Mouse (Mus musculus) layer of hippocampus, adult 2 months (tissue): ENCODE measurements at regions not wholly inside any gene's neighbourhood (a gene's known extent, or its start where the extent isn't known, plus 50 kb on each side); places are given as distances from the start of the nearest gene placed in this dataset.

Source experiments
- DNase-seq, 2 experiments: peaks; one replicate each; pipeline ENCODE4 v3.0.0; 2022; ENCODE audit warnings: low spot score in 2 of 2
- H3K27ac ChIP-seq: fragments of 200-600 bp; 2 replicates; pipeline ENCODE4 v1.8.1; 2022
- H3K4me3 ChIP-seq: fragments of 200-600 bp; 2 replicates; pipeline ENCODE4 v1.8.1; 2022; ENCODE audit warnings: mild to moderate bottlenecking
- CTCF ChIP-seq: fragments of 200-600 bp; conservative IDR thresholded peaks from 2 replicates; pipeline ENCODE4 v1.8.1; 2022; ENCODE audit warnings: antibody characterized with exemption, mild to moderate bottlenecking, moderate library complexity

DNA sequence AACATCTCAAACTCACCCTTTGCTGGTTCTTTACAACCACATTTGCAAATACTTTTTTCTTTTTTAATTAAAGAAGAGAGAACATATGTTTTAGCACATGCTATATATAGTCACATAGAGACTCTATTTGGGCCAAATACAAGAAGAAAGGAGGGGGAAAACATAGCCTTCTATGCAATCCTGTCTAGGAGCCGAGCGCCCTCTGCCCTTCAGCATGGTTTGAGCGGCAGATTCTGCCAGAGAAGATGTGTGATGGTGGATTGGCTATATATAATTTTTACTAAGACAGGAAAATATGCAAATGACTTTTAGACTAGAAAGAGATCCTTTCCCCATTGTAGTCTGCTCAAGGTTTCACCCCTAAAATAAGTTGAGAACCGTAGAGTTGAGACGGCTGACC lies 60.0 kb upstream of the Myom1 start:
- Histone ChIP-seq H3K27ac (no peak overlapping the region), H3K4me3 (no peak overlapping the region)
- no peak for DNase-seq
- no peak for TF ChIP-seq CTCF

DNA sequence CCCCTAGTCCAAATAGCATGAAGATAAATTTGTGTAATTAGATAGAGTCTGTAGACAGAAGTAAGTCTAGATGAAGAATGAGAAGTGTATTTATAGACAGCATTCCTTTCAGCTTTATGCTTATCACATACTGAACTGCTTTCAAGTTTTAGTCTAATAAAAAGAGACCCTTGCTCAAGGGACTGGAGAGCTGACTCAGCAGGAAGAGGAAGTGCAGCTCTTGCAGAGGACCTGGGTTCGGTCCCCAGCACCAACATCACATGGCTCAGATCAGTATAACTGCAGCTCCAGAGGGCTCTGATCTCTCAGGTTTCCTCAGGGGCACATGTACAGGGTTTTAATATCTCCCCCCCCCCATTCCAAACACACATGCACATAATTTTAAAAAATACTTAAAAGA lies 68.2 kb upstream of the Myom1 start:
- Histone ChIP-seq H3K27ac (no peak overlapping the region), H3K4me3 (no peak overlapping the region)
- no peak for TF ChIP-seq CTCF
- DNase-seq, result no peak

DNA sequence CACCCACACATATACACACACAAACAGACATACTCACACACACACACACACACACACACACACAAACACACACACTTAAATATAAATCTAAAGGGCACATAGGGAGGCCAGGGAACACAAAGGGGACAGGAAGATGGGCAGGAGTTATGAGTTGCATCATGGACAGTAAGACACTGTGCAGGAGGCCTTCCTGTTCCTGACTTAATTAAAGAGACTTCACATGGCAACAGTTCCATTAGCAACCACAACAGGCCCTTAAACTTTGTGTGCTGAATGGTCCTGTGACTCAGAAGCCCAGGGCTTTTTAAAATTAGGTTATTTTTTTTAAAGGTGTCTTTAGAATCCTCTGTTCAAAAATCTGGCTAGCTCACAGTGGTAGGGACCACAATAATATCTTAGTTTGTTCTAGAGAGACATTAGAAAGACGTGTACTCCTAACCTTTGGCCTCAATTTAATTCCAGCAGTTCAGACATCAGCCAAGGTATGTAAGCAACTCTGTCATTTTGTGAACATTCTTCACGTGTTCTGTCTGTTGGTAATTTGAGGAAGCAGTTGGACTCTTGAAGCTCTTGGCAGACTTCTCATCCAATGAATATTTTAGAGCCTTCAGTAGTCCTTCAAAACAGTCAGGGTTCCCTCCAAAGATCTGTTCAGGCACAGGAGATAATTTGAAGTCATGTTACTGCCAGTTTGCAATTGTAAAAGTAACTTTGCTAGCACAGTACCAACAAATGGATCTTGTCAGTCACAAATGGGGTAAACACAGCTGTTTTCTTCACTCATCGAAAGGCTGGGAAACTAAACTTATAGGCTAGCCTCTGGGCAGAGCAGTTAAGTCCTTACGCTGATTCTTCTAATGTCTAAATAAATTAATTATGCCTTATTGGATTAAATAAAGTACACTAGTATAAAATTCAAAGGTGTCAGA lies 69.0 kb upstream of the Myom1 start:
- Histone ChIP-seq H3K27ac (no peak overlapping the region), H3K4me3 (no peak overlapping the region)
- TF ChIP-seq CTCF, result no peak
- DNase-seq, result no peak

DNA sequence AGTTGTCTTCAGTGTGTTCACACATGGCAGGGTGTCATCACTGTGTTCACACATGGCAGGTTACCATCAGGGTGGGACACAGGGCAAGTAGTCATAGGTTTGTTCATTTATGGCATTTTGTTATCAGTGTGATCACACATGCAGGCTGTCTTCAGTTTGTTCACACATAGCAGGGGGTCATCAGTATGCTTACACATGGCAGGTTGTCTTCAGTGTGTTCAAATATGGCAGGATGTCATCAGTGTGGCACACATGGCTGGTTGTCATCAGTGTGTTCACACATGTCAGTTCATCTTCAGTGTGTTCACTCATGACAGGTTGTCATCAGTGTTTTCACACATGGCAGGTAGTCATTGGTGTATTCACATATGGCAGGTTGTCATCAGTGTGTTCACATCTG lies 69.9 kb upstream of the Myom1 start:
- Histone ChIP-seq H3K4me3 (no peak overlapping the region), H3K27ac (no peak overlapping the region)
- no peak for DNase-seq
- no peak for TF ChIP-seq CTCF

DNA sequence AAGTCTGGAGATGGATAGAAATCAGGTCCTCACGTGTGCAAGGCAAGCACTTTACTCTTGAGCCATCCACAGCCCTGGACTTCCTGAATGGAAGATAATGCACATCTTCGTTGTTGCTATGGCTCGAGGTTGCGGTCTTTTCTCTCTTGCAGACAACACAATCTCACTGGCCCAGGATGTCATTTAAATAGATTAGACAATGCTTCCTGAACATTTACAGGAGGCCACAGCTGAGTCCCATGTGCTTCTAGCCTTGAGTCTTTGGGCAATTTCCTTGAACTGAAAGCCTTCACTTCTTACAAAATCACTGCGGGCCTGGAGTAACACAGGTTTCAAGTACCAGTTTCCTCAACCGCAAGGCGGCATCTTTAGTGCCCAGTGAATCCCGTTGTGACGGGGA lies 71.8 kb upstream of the Myom1 start:
- no peak overlapping the region for H3K27ac ChIP-seq
- H3K4me3 ChIP-seq, result no peak overlapping the region
- TF ChIP-seq CTCF, result no peak
- DNase-seq, result no peak

DNA sequence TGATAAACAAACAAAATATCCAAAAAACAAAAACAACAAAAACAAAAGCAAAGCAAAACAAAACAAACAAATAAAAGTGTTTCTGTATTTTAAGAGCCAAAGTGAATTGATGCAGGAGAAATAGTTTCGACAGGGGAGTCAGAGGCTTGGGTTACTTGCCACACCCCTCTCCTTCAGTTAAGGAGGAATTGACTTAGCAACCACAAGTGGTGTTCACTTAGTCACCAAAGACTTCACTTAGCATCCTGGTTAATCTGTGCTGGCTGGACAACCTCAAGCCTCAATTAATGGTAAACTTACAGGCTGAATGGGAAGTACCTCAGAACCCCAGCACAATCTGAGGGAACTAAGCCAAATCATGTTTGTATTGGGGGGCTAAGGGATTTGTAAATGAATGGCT lies 72.9 kb upstream of the Myom1 start:
- no peak for TF ChIP-seq CTCF
- no peak for DNase-seq
- no peak overlapping the region for H3K27ac ChIP-seq
- no peak overlapping the region for H3K4me3 ChIP-seq

DNA sequence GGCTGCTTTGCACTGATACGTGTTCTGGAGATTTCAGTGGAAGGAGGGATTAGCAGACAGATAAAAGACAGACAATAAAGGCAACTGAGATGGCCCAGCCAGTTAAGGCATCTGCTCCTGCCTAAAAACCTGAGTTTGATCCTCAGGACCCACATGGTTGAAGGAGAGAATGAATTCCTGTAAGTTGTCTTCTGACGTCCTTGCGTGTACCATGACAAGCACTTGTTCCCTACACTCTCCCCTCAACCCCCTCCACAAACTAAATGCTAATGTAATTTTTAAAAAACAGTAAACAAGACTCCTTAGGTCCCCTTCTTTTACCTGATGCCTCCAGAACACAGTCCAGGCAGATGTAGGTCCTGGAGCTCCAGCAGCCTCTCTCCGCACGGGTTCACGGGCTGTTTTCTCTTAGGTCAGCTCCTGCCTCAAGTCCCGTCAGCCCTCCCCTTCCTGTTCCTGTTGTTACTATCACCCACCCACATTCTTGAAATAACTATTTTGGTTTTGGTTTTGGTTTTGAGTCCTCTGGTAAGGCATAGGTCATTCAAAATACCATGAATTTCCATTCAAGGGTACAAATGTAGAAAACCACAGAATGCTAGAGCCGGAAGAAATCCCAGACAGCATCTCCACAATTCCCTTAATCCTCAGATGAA lies 71.3 kb upstream of the Tgif1 start:
- no peak for TF ChIP-seq CTCF
- Histone ChIP-seq H3K4me3 (peak overlapping the region; percentile 4; the same call in 1 of the 2 replicates), H3K27ac (no peak overlapping the region)
- no peak for DNase-seq

DNA sequence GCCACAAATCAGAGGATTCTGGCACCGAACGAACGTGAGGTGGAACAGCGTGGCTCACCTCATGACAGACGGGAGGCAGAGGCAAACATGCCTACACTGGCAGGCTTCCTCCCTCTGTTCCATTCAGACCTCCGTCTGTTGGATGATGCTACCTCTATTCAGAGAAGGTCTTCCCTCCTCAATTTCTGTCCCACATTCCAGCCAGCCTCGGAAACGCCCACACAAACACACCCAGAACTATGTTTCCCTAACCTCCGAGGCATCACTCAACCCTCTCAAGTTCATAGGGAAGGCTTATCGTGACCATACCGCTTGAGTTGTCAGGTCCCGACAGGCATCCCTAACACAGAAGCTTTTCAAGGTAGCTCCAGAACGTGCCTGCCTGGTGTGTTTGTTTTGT lies 68.3 kb upstream of the Tgif1 start:
- TF ChIP-seq CTCF, result no peak
- no peak overlapping the region for H3K4me3 ChIP-seq
- DNase-seq, result no peak

DNA sequence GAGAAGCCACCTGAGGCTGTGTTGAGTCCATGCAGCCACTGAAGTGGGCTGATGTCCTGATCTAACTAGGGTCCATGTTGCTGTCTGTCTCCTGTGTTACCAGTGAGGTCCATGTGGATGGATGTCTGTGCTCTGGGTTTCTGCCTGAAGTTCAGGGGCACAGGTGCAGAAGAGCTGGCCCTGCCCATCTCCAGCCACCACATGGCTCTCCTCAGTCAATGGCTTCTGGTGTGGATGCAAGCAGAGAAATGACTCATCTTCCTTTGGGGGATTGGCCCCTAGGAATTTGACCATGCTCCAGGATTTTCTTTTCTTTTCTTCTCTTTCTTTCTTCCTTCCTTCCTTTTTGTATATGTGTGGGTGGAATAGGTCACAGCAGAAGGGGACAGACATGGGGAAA lies 66.8 kb upstream of the Tgif1 start:
- DNase-seq, result no peak
- Histone ChIP-seq H3K27ac (no peak overlapping the region), H3K4me3 (no peak overlapping the region)
- TF ChIP-seq CTCF, result no peak

More for the DNA sequence above, 68.3 kb upstream of the Tgif1 start:
- H3K27ac ChIP-seq, result no peak overlapping the region

DNA sequence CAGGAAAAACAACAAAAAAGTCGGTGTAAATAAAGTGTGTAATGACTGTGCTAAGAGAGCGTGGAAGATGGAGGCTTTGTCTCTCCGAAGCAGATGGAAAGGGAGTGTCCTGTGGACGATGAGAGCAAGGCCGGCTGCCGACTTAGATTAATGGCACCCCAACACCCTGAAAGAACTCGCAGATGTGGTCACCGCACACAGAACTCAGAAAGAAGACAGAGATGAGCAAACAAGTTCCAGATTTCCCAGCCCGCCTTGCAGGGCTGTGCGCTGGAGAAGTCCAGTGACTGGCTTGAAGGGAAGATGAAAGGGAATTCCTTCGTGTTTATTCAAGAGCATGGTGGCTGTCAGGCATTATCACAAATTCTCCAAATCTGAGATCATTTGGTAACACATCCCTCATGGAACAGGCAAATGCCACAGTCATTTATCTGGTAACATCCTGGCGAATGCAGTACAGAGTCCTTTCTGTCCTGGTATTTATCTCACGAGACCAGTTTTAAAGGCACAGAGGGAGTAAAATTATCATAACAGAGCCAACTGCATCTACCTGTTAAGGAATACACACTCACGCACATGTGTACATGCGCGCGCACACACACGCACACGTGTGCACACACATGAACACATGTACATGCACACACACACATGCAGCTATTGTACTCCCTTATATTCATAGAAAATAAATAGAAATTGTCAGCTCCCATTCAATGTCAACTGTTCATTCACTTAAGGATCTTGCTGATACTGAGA lies 64.0 kb upstream of the Tgif1 start:
- H3K4me3 ChIP-seq, result no peak overlapping the region
- DNase-seq, result no peak
- H3K27ac ChIP-seq, result no peak overlapping the region
- TF ChIP-seq CTCF, result no peak

DNA sequence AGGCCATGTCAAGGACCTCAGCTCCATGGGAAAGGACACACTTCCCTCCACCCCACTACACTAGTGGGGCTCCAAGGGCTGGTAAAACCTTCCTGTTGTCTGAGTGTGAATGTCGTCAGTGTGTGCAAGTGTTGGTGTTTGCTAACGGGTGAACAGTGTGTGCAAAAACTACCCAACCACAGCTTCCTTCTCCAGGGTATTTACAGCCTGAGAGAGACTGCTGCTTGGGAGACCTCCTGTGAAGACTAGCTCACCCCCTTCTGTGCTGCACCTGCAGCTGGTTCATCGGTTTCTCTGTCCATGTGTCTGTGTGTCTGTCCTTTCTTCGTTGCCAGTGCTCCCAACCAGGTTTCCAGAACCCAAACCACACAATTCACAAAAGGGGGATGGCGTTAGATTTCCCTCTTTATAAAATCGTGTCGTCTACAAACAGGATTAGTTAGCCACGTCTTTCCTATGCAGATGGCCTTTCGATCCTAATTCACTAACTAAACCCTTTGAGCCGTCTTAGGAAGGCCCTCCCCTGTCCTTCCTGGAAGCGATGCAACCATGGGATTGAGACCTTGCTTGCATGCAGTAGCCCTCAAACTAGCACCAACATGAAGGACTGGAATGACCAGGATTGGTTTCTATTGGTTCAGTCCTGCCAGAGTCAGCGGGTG lies 62.9 kb upstream of the Tgif1 start:
- Histone ChIP-seq H3K27ac (no peak overlapping the region), H3K4me3 (no peak overlapping the region)
- TF ChIP-seq CTCF, result no peak

DNA sequence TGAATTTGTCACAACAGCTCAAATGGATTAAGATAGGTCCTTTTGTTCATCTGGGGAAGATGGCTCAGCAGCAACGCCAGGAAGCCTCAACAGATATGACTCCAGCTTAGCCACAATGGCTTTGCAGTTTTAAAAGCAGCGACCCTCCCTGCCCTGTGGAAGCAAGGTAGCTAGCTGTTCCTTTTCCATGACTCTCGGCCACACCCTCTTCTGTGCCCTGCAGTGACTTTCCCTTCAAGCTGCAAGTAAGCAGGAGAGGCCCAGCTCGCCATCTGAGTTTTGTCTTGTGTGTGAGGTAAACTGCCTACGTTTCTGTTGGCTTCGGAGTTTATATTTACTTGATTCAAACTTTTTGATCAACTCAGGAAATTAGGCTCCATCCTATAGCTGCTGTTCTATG lies 62.1 kb upstream of the Tgif1 start:
- DNase-seq, result no peak
- TF ChIP-seq CTCF, result no peak
- Histone ChIP-seq H3K4me3 (no peak overlapping the region), H3K27ac (no peak overlapping the region)

More for the DNA sequence above, 62.9 kb upstream of the Tgif1 start:
- DNase-seq, result no peak

DNA sequence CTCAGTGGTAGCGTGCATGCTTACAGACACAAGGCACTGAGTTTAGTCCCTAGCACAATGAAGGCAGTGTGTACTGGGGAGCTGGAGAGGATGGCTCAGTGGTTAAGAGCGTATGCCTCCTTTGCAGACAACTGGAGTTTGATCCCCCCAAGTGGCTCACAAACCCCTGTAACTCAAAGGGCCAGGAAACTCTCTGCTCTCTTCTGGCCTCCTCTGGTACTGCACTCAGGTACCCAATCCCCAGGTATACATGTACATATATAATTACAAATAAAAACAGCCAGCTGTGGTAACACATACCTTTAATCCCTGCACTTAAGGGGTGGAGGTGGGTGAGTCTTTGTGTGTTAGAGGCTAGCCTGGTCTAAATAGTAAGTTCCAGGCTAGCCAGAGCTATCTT lies 56.9 kb upstream of the Tgif1 start:
- no peak for DNase-seq
- no peak overlapping the region for H3K27ac ChIP-seq
- no peak overlapping the region for H3K4me3 ChIP-seq
- TF ChIP-seq CTCF, result peak; percentile 60
